Mouse (Mus musculus) ES-Bruce4 (cell line): ENCODE measurements around the gene Sez6. TPM values are rescaled to one million over a fixed set of nuclear protein-coding genes. Genes with fewer than 3 reads are reported as not detected.

ENCODE experiments used
- H3K27ac ChIP-seq: 2 replicates; pipeline ENCODE4 v1.5.1; 2012; ENCODE audit warnings: low read length, inconsistent platforms; ENCODE audit not compliant: insufficient read depth
- H3K27me3 ChIP-seq: 2 replicates; pipeline ENCODE4 v1.6.1; 2012; ENCODE audit warnings: mild to moderate bottlenecking, low read length, inconsistent platforms; ENCODE audit not compliant: control insufficient read depth, poor library complexity, insufficient read depth, severe bottlenecking
- H3K36me3 ChIP-seq: 2 replicates; pipeline ENCODE4 v1.6.1; 2012; ENCODE audit warnings: inconsistent platforms, mild to moderate bottlenecking, low read length, moderate library complexity; ENCODE audit not compliant: control insufficient read depth, poor library complexity, insufficient read depth, severe bottlenecking
- H3K4me1 ChIP-seq: one replicate; pipeline ENCODE4 v1.8.1; 2011; ENCODE audit warnings: low read length; ENCODE audit not compliant: control insufficient read depth, insufficient read depth
- H3K4me3 ChIP-seq: 2 replicates; pipeline ENCODE4 v1.5.1; 2011; ENCODE audit warnings: low read depth, mild to moderate bottlenecking, low read length
- H3K9ac ChIP-seq: 2 replicates; pipeline ENCODE4 v1.6.1; 2012; ENCODE audit warnings: low read depth, mild to moderate bottlenecking, inconsistent platforms; ENCODE audit not compliant: poor library complexity, severe bottlenecking
- H3K9me3 ChIP-seq: replicated peaks from 2 replicates; pipeline ENCODE4 v1.6.1; 2012; ENCODE audit warnings: mild to moderate bottlenecking, low read length, inconsistent platforms; ENCODE audit not compliant: control insufficient read depth, poor library complexity, insufficient read depth, severe bottlenecking
- CTCF ChIP-seq: IDR thresholded peaks from one replicate; pipeline ENCODE4 v1.8.1; 2011; ENCODE audit warnings: low read depth, low read length
- EP300 ChIP-seq: IDR thresholded peaks from 2 replicates; pipeline ENCODE4 v1.6.1; 2011; ENCODE audit warnings: low read depth, low read length; ENCODE audit not compliant: insufficient read depth
- POLR2A ChIP-seq: IDR thresholded peaks from one replicate; pipeline ENCODE4 v1.8.1; 2011; ENCODE audit warnings: low read length; ENCODE audit not compliant: insufficient read depth
- polyA plus RNA-seq: library from polyadenylated mRNA; stranded (reverse); fragments of >200 nt; gene quantifications from 2 replicates; pipeline ENCODE4 v1.2.4, GENCODE M21; 2011; ENCODE audit warnings: low read depth; ENCODE audit not compliant: missing spikeins, insufficient read depth, insufficient read length

Sez6 gene
- polyA plus RNA-seq, 1 experiment = 0.57 TPM

DNA sequence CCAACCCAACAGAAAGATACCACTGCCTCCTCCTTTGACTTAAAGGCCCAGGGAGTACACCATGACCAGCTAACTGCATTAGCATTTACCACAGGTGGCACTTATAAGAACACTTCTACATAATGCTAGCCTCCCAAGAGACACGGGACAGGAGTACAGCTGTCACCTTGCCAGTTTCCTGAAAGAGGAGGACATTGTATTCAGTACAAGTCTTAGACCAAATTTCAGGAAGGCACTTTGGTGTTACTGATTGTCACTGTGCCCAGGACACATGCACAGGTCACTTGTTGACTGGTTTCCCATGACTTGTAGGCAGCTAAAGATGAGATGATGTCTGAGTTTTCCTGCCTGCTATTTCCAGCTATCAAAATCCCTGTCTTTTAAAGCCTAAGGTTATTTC is 65.0 kb downstream of the Sez6 start:
- TF ChIP-seq POLR2A = no peak
- no peak for TF ChIP-seq EP300
- TF ChIP-seq CTCF = no peak
- Histone ChIP-seq H3K9me3 (no peaks in the 10 kb centered on the region), H3K27ac (no peak overlapping the region), H3K4me3 (no peak overlapping the region), H3K4me1 (no peaks in the 10 kb centered on the region), H3K9ac (no peak overlapping the region), H3K27me3 (no peaks in the 10 kb centered on the region), H3K36me3 (peaks cover 30% of the 10 kb centered on the region)

DNA sequence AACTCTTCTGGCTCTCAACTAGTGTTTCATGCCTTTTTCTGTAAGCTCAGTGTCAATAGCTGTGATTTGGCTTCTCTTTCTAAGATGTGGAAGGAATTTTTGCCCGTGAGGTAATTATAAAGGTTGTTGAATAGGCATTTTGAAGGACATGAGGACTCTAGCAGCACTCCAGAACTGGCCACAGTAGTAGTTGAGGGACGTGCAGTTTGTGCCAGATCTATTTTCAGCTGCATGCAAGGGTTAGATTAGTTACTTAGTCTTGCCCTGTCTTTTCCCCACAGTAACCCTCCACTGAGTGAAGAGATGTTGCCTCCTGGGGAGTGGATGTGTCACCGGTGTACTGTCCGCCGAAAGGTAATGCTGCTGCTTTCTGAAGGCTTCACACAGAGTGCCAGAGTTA is 75.8 kb downstream of the Sez6 start:
- no peaks in the 10 kb centered on the region for H3K4me1 ChIP-seq
- H3K27ac ChIP-seq = no peak overlapping the region
- no peak for TF ChIP-seq CTCF
- TF ChIP-seq POLR2A = no peak
- TF ChIP-seq EP300 = no peak
- no peak overlapping the region for H3K4me3 ChIP-seq
- no peaks in the 10 kb centered on the region for H3K9me3 ChIP-seq
- H3K27me3 ChIP-seq = no peaks in the 10 kb centered on the region
- peaks cover 56% of the 10 kb centered on the region for H3K36me3 ChIP-seq
- H3K9ac ChIP-seq = no peak overlapping the region

DNA sequence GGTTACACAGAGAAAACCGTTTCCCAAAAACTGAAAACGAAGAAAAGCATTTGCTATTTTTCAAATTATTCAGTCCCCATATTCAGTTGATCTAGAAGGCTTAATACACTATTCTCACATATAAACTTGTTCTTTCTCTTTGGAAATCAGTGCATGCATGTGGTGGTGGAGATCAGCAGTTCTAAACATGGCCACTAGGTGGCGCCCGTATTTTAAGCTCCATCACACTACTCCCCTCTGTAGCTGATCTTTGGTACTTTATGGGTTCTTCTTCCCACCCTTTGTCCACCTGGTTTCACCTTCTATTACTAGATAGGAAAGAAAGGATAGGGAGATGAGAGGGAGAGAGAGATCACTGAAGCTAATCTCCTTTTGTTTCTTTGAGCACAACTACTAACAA is 89.1 kb downstream of the Sez6 start:
- no peak overlapping the region for H3K4me3 ChIP-seq
- peaks cover 84% of the 10 kb centered on the region for H3K36me3 ChIP-seq
- no peaks in the 10 kb centered on the region for H3K27me3 ChIP-seq
- H3K4me1 ChIP-seq = no peaks in the 10 kb centered on the region
- TF ChIP-seq POLR2A (no peak), CTCF (peak; percentile 32)
- H3K27ac ChIP-seq = no peak overlapping the region
- no peak overlapping the region for H3K9ac ChIP-seq
- H3K9me3 ChIP-seq = no peaks in the 10 kb centered on the region

DNA sequence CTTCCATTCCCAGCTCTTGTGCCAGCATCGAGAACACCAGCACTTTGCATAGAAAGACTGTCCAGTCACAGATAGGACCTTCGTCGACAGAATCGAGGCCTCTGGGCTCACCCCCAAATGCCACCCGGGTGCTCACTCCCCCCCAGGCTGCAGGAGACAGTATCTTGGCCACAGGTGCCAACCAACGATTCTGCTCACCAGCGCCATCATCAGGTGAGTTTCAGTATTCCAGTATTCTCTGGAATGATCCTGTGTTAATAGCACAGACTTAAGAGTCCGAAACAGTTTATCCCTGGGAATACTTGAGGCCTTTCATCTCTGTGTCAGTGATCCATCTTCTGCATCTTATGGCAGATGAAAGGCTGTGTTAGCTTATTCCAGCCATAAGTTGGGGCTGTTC is 93.0 kb downstream of the Sez6 start:
- H3K27ac ChIP-seq = no peak overlapping the region
- H3K4me1 ChIP-seq = no peaks in the 10 kb centered on the region
- TF ChIP-seq CTCF = peak; percentile 37
- no peak for TF ChIP-seq POLR2A
- TF ChIP-seq EP300 = no peak
- H3K4me3 ChIP-seq = no peak overlapping the region
- H3K27me3 ChIP-seq = no peaks in the 10 kb centered on the region
- H3K9me3 ChIP-seq = no peaks in the 10 kb centered on the region
- H3K9ac ChIP-seq = no peak overlapping the region
- peaks cover 64% of the 10 kb centered on the region for H3K36me3 ChIP-seq

Other genes starting within 250 kb of the Sez6 start
- gene Nufip2, start 244.6 kb upstream of the Sez6 start, polyA plus RNA-seq = 133 and 139 TPM in 2 replicates
- gene Cryba1, start 205.5 kb upstream of the Sez6 start, polyA plus RNA-seq = not detected in 2 replicates
- gene Myo18a, start 167.6 kb upstream of the Sez6 start, polyA plus RNA-seq = 59.6 and 62.7 TPM in 2 replicates
- not detected in 2 replicates for gene Gm10277, start 143.1 kb upstream of the Sez6 start, polyA plus RNA-seq
- 14.3 and 17.0 TPM in 2 replicates for gene Pipox, start 36.7 kb upstream of the Sez6 start, polyA plus RNA-seq
- 50.8 and 58.2 TPM in 2 replicates for gene Phf12, start 52.0 kb downstream of the Sez6 start, polyA plus RNA-seq
- gene Dhrs13, start 101.5 kb downstream of the Sez6 start, polyA plus RNA-seq = 8.7 and 10.7 TPM in 2 replicates
- 76.6 and 85.5 TPM in 2 replicates for gene Flot2, start 107.1 kb downstream of the Sez6 start, polyA plus RNA-seq
- 24.0 and 25.1 TPM in 2 replicates for gene Eral1, start 149.6 kb downstream of the Sez6 start, polyA plus RNA-seq
- 17.5 and 18.1 TPM in 2 replicates for gene Fam222b, start 163.9 kb downstream of the Sez6 start, polyA plus RNA-seq
- gene Traf4, start 234.8 kb downstream of the Sez6 start, polyA plus RNA-seq = 87.4 and 99.3 TPM in 2 replicates
- gene Nek8, start 245.9 kb downstream of the Sez6 start, polyA plus RNA-seq = 18.1 and 20.0 TPM in 2 replicates
- 12.2 and 13.2 TPM in 2 replicates for gene Tlcd1, start 245.9 kb downstream of the Sez6 start, polyA plus RNA-seq